Mouse (Mus musculus) spleen, adult 2 months (tissue): ENCODE measurements around the gene Doc2g. TPM values are rescaled to one million over a fixed set of nuclear protein-coding genes. Genes with fewer than 3 reads are reported as not detected.
"Not testable (repeated sequence)": the region's sequence is repeated elsewhere in the genome, so short reads cannot be mapped to it uniquely, and the experiment has no call there.

Source experiments
- DNase-seq, 2 experiments: peaks; one replicate each; pipeline versions ENCODE4 v3.0.0 to v3.0.0-alpha.2; 2012 to 2021; ENCODE audit warnings: low spot score in 2 of 2, low read depth in 1 of 2
- H3K27ac ChIP-seq: fragments of 200-500 bp; 2 replicates; pipeline ENCODE4 v1.5.1; 2012; ENCODE audit warnings: low read length, inconsistent platforms; ENCODE audit not compliant: insufficient read depth
- H3K27me3 ChIP-seq: fragments of 200-500 bp; 2 replicates; pipeline ENCODE4 v1.6.1; 2012; ENCODE audit warnings: mild to moderate bottlenecking, moderate library complexity, low read length, inconsistent platforms; ENCODE audit not compliant: control insufficient read depth, insufficient read depth
- H3K36me3 ChIP-seq: fragments of 200-500 bp; 2 replicates; pipeline ENCODE4 v1.6.1; 2012; ENCODE audit warnings: mild to moderate bottlenecking, low read length, inconsistent platforms; ENCODE audit not compliant: control insufficient read depth, insufficient read depth
- H3K4me1 ChIP-seq: fragments of 200-500 bp; 2 replicates; pipeline ENCODE4 v1.6.1; 2011; ENCODE audit warnings: inconsistent platforms; ENCODE audit not compliant: control insufficient read depth, insufficient read depth, insufficient read length
- H3K4me3 ChIP-seq: fragments of 200-500 bp; 2 replicates; pipeline ENCODE4 v1.5.1; 2011; ENCODE audit warnings: mild to moderate bottlenecking, inconsistent platforms; ENCODE audit not compliant: insufficient read depth, insufficient read length; ENCODE audit errors: extremely low read depth
- CTCF ChIP-seq: fragments of 200-500 bp; IDR thresholded peaks from 2 replicates; pipeline ENCODE4 v1.5.1; 2011; ENCODE audit warnings: mild to moderate bottlenecking, inconsistent platforms; ENCODE audit not compliant: insufficient read depth, insufficient read length, insufficient replicate concordance; ENCODE audit errors: extremely low read depth
- POLR2A ChIP-seq: fragments of 200-500 bp; IDR thresholded peaks from 2 replicates; pipeline ENCODE4 v1.6.1; 2011; ENCODE audit warnings: low read depth, low read length, inconsistent platforms
- WGBS: fragments of 180-500 bp; shearing (Covaris S2); methylation state at CpG from one replicate; pipeline ENCODE4 v1.1.7; 2018; 5-methylcytosine and 5-hydroxymethylcytosine counted together
- polyA plus RNA-seq: library from polyadenylated mRNA; depleted of rRNA; stranded (reverse); fragments of >200 nt; gene quantifications from 2 replicates; pipeline ENCODE4 v1.2.3, GENCODE M21; 2012

Doc2g gene
- polyA plus RNA-seq, 1 experiment: 13.7 TPM

GRCm38 (mm10) chr19:3962469-3962868, 40.6 kb upstream of the Doc2g start:
- DNase-seq: no peak
- no peaks in the 10 kb centered on the region for H3K4me1 ChIP-seq
- no peaks in the 10 kb centered on the region for H3K27me3 ChIP-seq
- no peak for TF ChIP-seq POLR2A
- no peak for TF ChIP-seq CTCF
- no peaks in the 10 kb centered on the region for H3K36me3 ChIP-seq
- H3K27ac ChIP-seq: no peak overlapping the region
- WGBS: 29% methylated on average over 2 of the region's 2 CpGs
- H3K4me3 ChIP-seq: no peak overlapping the region

- Histone ChIP-seq H3K4me3 (no peak overlapping the region), H3K27me3 (no peaks in the 10 kb centered on the region)
- WGBS: 70% methylated on average over 4 of the region's 4 CpGs
Observed at GRCm38 (mm10) chr19:3964030-3964429, 39.1 kb upstream of the Doc2g start.

GRCm38 (mm10) chr19:3966330-3967075, 36.6 kb upstream of the Doc2g start:
- TF ChIP-seq POLR2A: no peak
- no peak for TF ChIP-seq CTCF
- no peak for DNase-seq
- 81% methylated on average over 11 of the region's 11 CpGs for WGBS
- no peaks in the 10 kb centered on the region for H3K4me1 ChIP-seq
- no peaks in the 10 kb centered on the region for H3K27me3 ChIP-seq
- H3K36me3 ChIP-seq: no peaks in the 10 kb centered on the region
- no peak overlapping the region for H3K27ac ChIP-seq
- H3K4me3 ChIP-seq: no peak overlapping the region

More at GRCm38 (mm10) chr19:3964030-3964429, 39.1 kb upstream of the Doc2g start:
- Histone ChIP-seq H3K27ac (no peak overlapping the region), H3K36me3 (no peaks in the 10 kb centered on the region), H3K4me1 (no peaks in the 10 kb centered on the region)
- no peak for DNase-seq
- TF ChIP-seq POLR2A: no peak
- TF ChIP-seq CTCF: no peak

- H3K36me3 ChIP-seq: no peaks in the 10 kb centered on the region
- no peak overlapping the region for H3K27ac ChIP-seq
- 72% methylated on average over 3 of the region's 3 CpGs for WGBS
- no peaks in the 10 kb centered on the region for H3K27me3 ChIP-seq
- DNase-seq: no peak
- H3K4me1 ChIP-seq: no peaks in the 10 kb centered on the region
- TF ChIP-seq POLR2A: no peak
- TF ChIP-seq CTCF: no peak
- H3K4me3 ChIP-seq: no peak overlapping the region
Observed at GRCm38 (mm10) chr19:3967258-3967657, 35.9 kb upstream of the Doc2g start.

GRCm38 (mm10) chr19:3972229-3972628, 30.9 kb upstream of the Doc2g start, which contains the start of gene Aldh3b2:
Gene Aldh3b2, plus strand, starts transcription at chr19:3972328.
- no peaks in the 10 kb centered on the region for H3K36me3 ChIP-seq
- no peaks in the 10 kb centered on the region for H3K4me1 ChIP-seq
- 70% methylated on average over 9 of the region's 9 CpGs for WGBS
- no peak within 1 kb of the TSS for H3K27ac ChIP-seq
- H3K4me3 ChIP-seq: no peak within 1 kb of the TSS
- H3K27me3 ChIP-seq: no peaks in the 10 kb centered on the region
- no peak for DNase-seq
- no peak for TF ChIP-seq POLR2A
- no peak for TF ChIP-seq CTCF

- DNase-seq, H3K27me3 ChIP-seq: not testable (repeated sequence)
- WGBS: 93% methylated on average over 6 of the region's 6 CpGs
Observed at GRCm38 (mm10) chr19:3974608-3975007, 28.5 kb upstream of the Doc2g start.

GRCm38 (mm10) chr19:3975866-3976265, 27.2 kb upstream of the Doc2g start:
- H3K36me3 ChIP-seq: no peaks in the 10 kb centered on the region
- 76% methylated on average over 2 of the region's 2 CpGs for WGBS
- no peak overlapping the region for H3K27ac ChIP-seq
- no peak for DNase-seq
- H3K4me3 ChIP-seq: no peak overlapping the region
- no peak for TF ChIP-seq POLR2A
- TF ChIP-seq CTCF: no peak
- no peaks in the 10 kb centered on the region for H3K27me3 ChIP-seq
- no peaks in the 10 kb centered on the region for H3K4me1 ChIP-seq

More at GRCm38 (mm10) chr19:3974608-3975007, 28.5 kb upstream of the Doc2g start:
- H3K4me1 ChIP-seq, H3K36me3 ChIP-seq, H3K27ac ChIP-seq, H3K4me3 ChIP-seq: not testable (repeated sequence)
